Mouse (Mus musculus): ENCODE data around the gene Emp1. TPM values are rescaled to one million over a fixed set of nuclear protein-coding genes. Genes with fewer than 3 reads are reported as not detected.

Gene Emp1
- polyA plus RNA-seq, 1 experiment: 112 TPM

Other genes starting within 250 kb of the Emp1 start
- 0.89 TPM for gene Gprc5d, start 244.3 kb upstream of the Emp1 start, polyA plus RNA-seq (2012; fragmentation: generic; extraction: Trizol)
- 6.3 TPM for gene Fam234b, start 164.6 kb upstream of the Emp1 start, polyA plus RNA-seq (2012; fragmentation: generic; extraction: Trizol)
- gene Hebp1, start 164.5 kb upstream of the Emp1 start, polyA plus RNA-seq (2012; fragmentation: generic; extraction: Trizol): 30.5 TPM
- gene Gsg1, start 108.2 kb upstream of the Emp1 start, polyA plus RNA-seq (2012; fragmentation: generic; extraction: Trizol): 0.04 TPM
- gene Pbp2, start 52.1 kb upstream of the Emp1 start, polyA plus RNA-seq (2012; fragmentation: generic; extraction: Trizol): 0.16 TPM